Mouse (Mus musculus): ENCODE measurements around the gene Slc46a3.

The Slc46a3 gene

GRCm38 (mm10) chr5:147895436-147896198 lies 1.0 kb upstream of the Slc46a3 start:
- no peak for DNase-seq

GRCm38 (mm10) chr5:147893766-147894454 lies 705 bp downstream of the Slc46a3 start:
- DNase-seq, result peak; percentile 50 to 54

- peak in 1 of 2 experiments; percentile 42 for DNase-seq
These were observed 1.5 kb downstream of the Slc46a3 start for GRCm38 (mm10) chr5:147893143-147893542.

GRCm38 (mm10) chr5:147892735-147893134 lies 1.9 kb downstream of the Slc46a3 start:
- DNase-seq, result peak in 1 of 2 experiments; percentile 45

GRCm38 (mm10) chr5:147888313-147889297 lies 6.0 kb downstream of the Slc46a3 start:
- DNase-seq, result no peak

- DNase-seq, result no peak
These were observed 11.0 kb downstream of the Slc46a3 start for GRCm38 (mm10) chr5:147883581-147883980.

- DNase-seq, result no peak
These were observed 14.5 kb downstream of the Slc46a3 start for GRCm38 (mm10) chr5:147879971-147880682.

- DNase-seq, result peak in 1 of 2 experiments; percentile 44
These were observed 17.1 kb downstream of the Slc46a3 start for GRCm38 (mm10) chr5:147877520-147877919.

GRCm38 (mm10) chr5:147875210-147875609 lies 19.4 kb downstream of the Slc46a3 start:
- no peak for DNase-seq

GRCm38 (mm10) chr5:147874491-147875065 lies 20.0 kb downstream of the Slc46a3 start:
- no peak for DNase-seq

- DNase-seq, result no peak
These were observed 23.4 kb downstream of the Slc46a3 start for GRCm38 (mm10) chr5:147871091-147871820.

- DNase-seq, result no peak
These were observed 24.3 kb downstream of the Slc46a3 start for GRCm38 (mm10) chr5:147870296-147870695.

GRCm38 (mm10) chr5:147869568-147869967 lies 25.0 kb downstream of the Slc46a3 start:
- DNase-seq, result no peak

GRCm38 (mm10) chr5:147868674-147869073 lies 25.9 kb downstream of the Slc46a3 start:
- DNase-seq, result no peak

GRCm38 (mm10) chr5:147860449-147861261 lies 34.0 kb downstream of the Slc46a3 start, which contains the start of gene Pomp:
Gene Pomp, plus strand, starts transcription at chr5:147860461.
- peak; percentile 93 to 94 for DNase-seq

- no peak for DNase-seq
These were observed 34.6 kb downstream of the Slc46a3 start for GRCm38 (mm10) chr5:147860076-147860448.

GRCm38 (mm10) chr5:147850194-147850593 lies 44.4 kb downstream of the Slc46a3 start:
- peak; percentile 47 to 59 for DNase-seq

GRCm38 (mm10) chr5:147848164-147848863 lies 46.3 kb downstream of the Slc46a3 start:
- DNase-seq, result peak; percentile 61 to 87

GRCm38 (mm10) chr5:147847361-147847760 lies 47.3 kb downstream of the Slc46a3 start:
- DNase-seq, result no peak

Measured in kidney, postnatal 36 days (tissue).